Mouse (Mus musculus): ENCODE measurements around the gene Gsg1l.

GRCm38 (mm10) chr7:126031598-126032364, 50.4 kb downstream of the Gsg1l start:
- TF ChIP-seq CTCF (IDR thresholded peaks at IDR 0.05; ENCODE audit: insufficient read depth, low read length) (no peak), POLR2A (IDR thresholded peaks at IDR 0.05; ENCODE audit: borderline replicate concordance, extremely low read depth, low read depth, low read length) (no peak)
